Comparison of ENCODE assay signal across 8 mouse cellular contexts in genomic region chr11:72429288-72429690, GRCm38 (mm10). TPM values are rescaled to one million over a fixed set of nuclear protein-coding genes. Genes with fewer than 3 reads are reported as not detected.
DNase-seq lines count a peak whose midpoint lies in the region; ATAC-seq lines count a peak whose summit lies in the region.

No protein-coding gene starts in this region.

- H3K4me1 ChIP-seq in hindbrain, embryonic 14.5 days (replicated peaks; ENCODE audit: control insufficient read depth, insufficient read depth, low read length), result no peaks in the 10 kb centered on the region

- no peak overlapping the region for H3K4me3 ChIP-seq in hindbrain, embryonic 14.5 days (replicated peaks; ENCODE audit: low read length)

- H3K4me2 ChIP-seq in hindbrain, embryonic 14.5 days (replicated peaks), result peak overlapping the region; percentile 24; the same call in 1 of the 2 replicates

- no peak overlapping the region for H3K27ac ChIP-seq in hindbrain, embryonic 14.5 days

- no peaks in the 10 kb centered on the region for H3K27me3 ChIP-seq in hindbrain, embryonic 14.5 days (ENCODE audit: control insufficient read depth, insufficient read depth, low read length)

- peak; percentile 92 for DNase-seq in R1 (ENCODE audit: low read depth, low spot score)
- peak; percentile 86 to 88 for DNase-seq in cerebellum, postnatal 10 days
- peak; percentile 41 to 60 for DNase-seq in frontal cortex, postnatal 25 days (ENCODE audit: low spot score in 2 of 2)
- DNase-seq in hindbrain, embryonic 14.5 days (ENCODE audit: low spot score), result peak; percentile 78
- DNase-seq in layer of hippocampus, postnatal 36 days, result peak; percentile 51 to 75
- DNase-seq in lung, postnatal 4 days, result peak; percentile 77 to 88
- peak; percentile 64 for DNase-seq in right cerebral cortex, postnatal 14 days
- DNase-seq in urinary bladder, postnatal 4 days (ENCODE audit: low spot score in 2 of 2), result peak; percentile 64 to 75

- no peak; the same call in 1 of the 2 replicates for ATAC-seq in hindbrain, embryonic 14.5 days (ENCODE audit: low FRiP score)

- no peaks in the 10 kb centered on the region for H3K36me3 ChIP-seq in hindbrain, embryonic 14.5 days (replicated peaks; ENCODE audit: control insufficient read depth, insufficient read depth)

- no peak overlapping the region for H3K9ac ChIP-seq in hindbrain, embryonic 14.5 days

- 50% methylated on average over 7 of the region's 7 CpGs for WGBS in hindbrain, embryonic 14.5 days

- H3K9me3 ChIP-seq in hindbrain, embryonic 14.5 days (ENCODE audit: control insufficient read depth, low read length), result no peaks in the 10 kb centered on the region

RNA-seq across cellular contexts. Expression of gene Ggt6, which starts 6.0 kb away (rescaled TPM):
- polyA plus RNA-seq in hindbrain, embryonic 14.5 days (2014; fragmentation: Nextera tagmentation; extraction: Ambion mirVana), result 0.11 TPM in 1 of 2 replicates, not detected in the other
- not detected for total RNA-seq in layer of hippocampus, postnatal 36 days (2021)

RNA-seq across cellular contexts. Expression of gene Mybbp1a, which starts 11.9 kb away (rescaled TPM):
- polyA plus RNA-seq in hindbrain, embryonic 14.5 days (2014; fragmentation: Nextera tagmentation; extraction: Ambion mirVana), result 54.1 and 63.3 TPM in 2 replicates
- 10 to 100 TPM; 51.3 to 52.2 TPM for total RNA-seq in layer of hippocampus, postnatal 36 days (2021)

RNA-seq across cellular contexts. Expression of gene Smtnl2, which starts 17.8 kb away (rescaled TPM):
- 4.6 and 4.8 TPM in 2 replicates for polyA plus RNA-seq in hindbrain, embryonic 14.5 days (2014; fragmentation: Nextera tagmentation; extraction: Ambion mirVana)
- 1 to 10 TPM; 1.5 to 2.7 TPM for total RNA-seq in layer of hippocampus, postnatal 36 days (2021)
